Mouse (Mus musculus) MEL (cell line): ENCODE measurements around the gene Rad51b. TPM values are rescaled to one million over a fixed set of nuclear protein-coding genes. Genes with fewer than 3 reads are reported as not detected.

Experiments used
- DNase-seq: peaks from one replicate; pipeline ENCODE4 v3.0.0; 2011; ENCODE audit warnings: low read depth, low spot score
- H3K27ac ChIP-seq: 2 replicates; pipeline ENCODE4 v1.5.1; 2012; ENCODE audit warnings: low read depth, mild to moderate bottlenecking, control low read depth, low read length, moderate library complexity; ENCODE audit not compliant: control insufficient read depth
- H3K27me3 ChIP-seq, 2 experiments: fragments of 150-350 bp in 1 of 2; sonication (generic) in 1 of 2; 2 replicates each; pipeline ENCODE4 v1.6.1; 2012; ENCODE audit warnings: low read length in 2 of 2, mild to moderate bottlenecking in 2 of 2, improper control_type of control experiment in 1 of 2, moderate library complexity in 1 of 2; ENCODE audit not compliant: insufficient read depth in 2 of 2, control insufficient read depth in 1 of 2
- H3K36me3 ChIP-seq, 2 experiments: 2 replicates each; pipeline ENCODE4 v1.6.1; 2012 to 2014; ENCODE audit warnings: low read length in 2 of 2, improper control_type of control experiment in 1 of 2, inconsistent platforms in 1 of 2, mild to moderate bottlenecking in 1 of 2; ENCODE audit not compliant: insufficient read depth in 2 of 2, control insufficient read depth in 1 of 2
- H3K4me1 ChIP-seq, 2 experiments: fragments of 150-350 bp in 1 of 2; sonication (generic) in 1 of 2; 2 replicates each; pipeline ENCODE4 v1.6.1; 2012; ENCODE audit warnings: low read length in 2 of 2, improper control_type of control experiment in 1 of 2, mild to moderate bottlenecking in 1 of 2; ENCODE audit not compliant: insufficient read depth in 2 of 2, control insufficient read depth in 1 of 2
- H3K4me3 ChIP-seq, 2 experiments: fragments of 150-350 bp in 1 of 2; sonication (generic) in 1 of 2; 2 replicates each; pipeline ENCODE4 v1.5.1; 2012; ENCODE audit warnings: low read depth in 2 of 2, low read length in 2 of 2, mild to moderate bottlenecking in 2 of 2, moderate library complexity in 2 of 2, control low read depth in 1 of 2, improper control_type of control experiment in 1 of 2; ENCODE audit not compliant: control insufficient read depth in 1 of 2, insufficient read depth in 1 of 2
- H3K79me2 ChIP-seq: 2 replicates; pipeline ENCODE4 v1.6.1; 2012; ENCODE audit warnings: mild to moderate bottlenecking, low read length, moderate library complexity; ENCODE audit not compliant: control insufficient read depth, poor library complexity, insufficient read depth
- H3K9ac ChIP-seq: 2 replicates; pipeline ENCODE4 v1.6.1; 2012; ENCODE audit warnings: low read depth, mild to moderate bottlenecking, control low read depth, low read length, moderate library complexity; ENCODE audit not compliant: control insufficient read depth, poor library complexity, severe bottlenecking
- H3K9me3 ChIP-seq: fragments of 150-350 bp; sonication (generic); replicated peaks from 2 replicates; pipeline ENCODE4 v1.6.1; 2012; ENCODE audit warnings: mild to moderate bottlenecking, low read length, improper control_type of control experiment, moderate library complexity; ENCODE audit not compliant: insufficient read depth
- ELF1 ChIP-seq: IDR thresholded peaks from 2 replicates; pipeline ENCODE4 v1.6.1; 2014; ENCODE audit warnings: low read depth, mild to moderate bottlenecking, inconsistent platforms, low read length, improper control_type of control experiment, moderate library complexity
- KAT2A ChIP-seq: conservative IDR thresholded peaks from 2 replicates; pipeline ENCODE4 v1.6.1; 2012; ENCODE audit warnings: low read depth, low read length, improper control_type of control experiment, inconsistent platforms
- MAFK ChIP-seq: IDR thresholded peaks from 2 replicates; pipeline ENCODE4 v1.6.1; 2011; ENCODE audit warnings: low read depth, mild to moderate bottlenecking, low read length, improper control_type of control experiment, borderline replicate concordance
- MAX ChIP-seq: IDR thresholded peaks from 2 replicates; pipeline ENCODE4 v1.6.1; 2011; ENCODE audit warnings: low read length, improper control_type of control experiment
- MXI1 ChIP-seq: IDR thresholded peaks from 2 replicates; pipeline ENCODE4 v1.6.1; 2011; ENCODE audit warnings: mild to moderate bottlenecking, low read depth, low read length, improper control_type of control experiment
- NRF1 ChIP-seq: IDR thresholded peaks from 2 replicates; pipeline ENCODE4 v1.6.1; 2014; ENCODE audit warnings: low read depth, mild to moderate bottlenecking, inconsistent platforms, low read length, improper control_type of control experiment, moderate library complexity; ENCODE audit not compliant: poor library complexity, insufficient read depth, severe bottlenecking
- POLR2A ChIP-seq, 2 experiments: IDR thresholded peaks; 2 replicates each; pipeline ENCODE4 v1.6.1; 2011 to 2012; ENCODE audit warnings: low read length in 2 of 2, mild to moderate bottlenecking in 2 of 2, control low read depth in 1 of 2, improper control_type of control experiment in 1 of 2, low read depth in 1 of 2, moderate library complexity in 1 of 2; ENCODE audit not compliant: control insufficient read depth in 1 of 2, insufficient read depth in 1 of 2, poor library complexity in 1 of 2
- POLR2AphosphoS2 ChIP-seq: IDR thresholded peaks from 2 replicates; pipeline ENCODE4 v1.6.1; 2011; ENCODE audit warnings: low read length, improper control_type of control experiment
- POLR2AphosphoS5 ChIP-seq: IDR thresholded peaks from 2 replicates; pipeline ENCODE4 v1.6.1; 2012; ENCODE audit warnings: low read depth, borderline replicate concordance, mild to moderate bottlenecking, inconsistent platforms, low read length, moderate library complexity, mixed read lengths
- SMC3 ChIP-seq: IDR thresholded peaks from 2 replicates; pipeline ENCODE4 v1.6.1; 2011; ENCODE audit warnings: low read depth, low read length, improper control_type of control experiment
- TBP ChIP-seq: IDR thresholded peaks from 2 replicates; pipeline ENCODE4 v1.8.0; 2011; ENCODE audit warnings: low read depth, low read length, improper control_type of control experiment
- USF1 ChIP-seq: IDR thresholded peaks from 2 replicates; pipeline ENCODE4 v1.6.1; 2014; ENCODE audit warnings: low read depth, mild to moderate bottlenecking, inconsistent platforms, low read length, improper control_type of control experiment, moderate library complexity
- USF2 ChIP-seq, 2 experiments: IDR thresholded peaks; 2 replicates each; pipeline ENCODE4 v1.6.1; 2011 to 2012; ENCODE audit warnings: improper control_type of control experiment in 2 of 2, low read length in 2 of 2, borderline replicate concordance in 1 of 2, inconsistent platforms in 1 of 2, low read depth in 1 of 2, mild to moderate bottlenecking in 1 of 2; ENCODE audit not compliant: insufficient read depth in 1 of 2
- polyA plus RNA-seq, 2 experiments: library from polyadenylated mRNA; stranded (reverse) in 1 of 2; unstranded in 1 of 2; fragments of >175 nt in 1 of 2; fragments of >200 nt in 1 of 2; gene quantifications; 2 replicates each; pipeline versions ENCODE4 v1.2.1 to v1.2.4; 2012; ENCODE audit warnings: low replicate concordance in 2 of 2, low read depth in 1 of 2; ENCODE audit not compliant: insufficient read length in 2 of 2, insufficient read depth in 1 of 2, missing spikeins in 1 of 2
- total RNA-seq: library from RNA; depleted of rRNA; stranded (reverse); fragments of 300-350 nt; gene quantifications from 2 replicates; pipeline ENCODE4 v1.2.3, GENCODE M21; 2012

The Rad51b gene
- total and polyA plus RNA-seq, 3 experiments = 3.6 to 5.7 TPM; not detected in 1

DNA sequence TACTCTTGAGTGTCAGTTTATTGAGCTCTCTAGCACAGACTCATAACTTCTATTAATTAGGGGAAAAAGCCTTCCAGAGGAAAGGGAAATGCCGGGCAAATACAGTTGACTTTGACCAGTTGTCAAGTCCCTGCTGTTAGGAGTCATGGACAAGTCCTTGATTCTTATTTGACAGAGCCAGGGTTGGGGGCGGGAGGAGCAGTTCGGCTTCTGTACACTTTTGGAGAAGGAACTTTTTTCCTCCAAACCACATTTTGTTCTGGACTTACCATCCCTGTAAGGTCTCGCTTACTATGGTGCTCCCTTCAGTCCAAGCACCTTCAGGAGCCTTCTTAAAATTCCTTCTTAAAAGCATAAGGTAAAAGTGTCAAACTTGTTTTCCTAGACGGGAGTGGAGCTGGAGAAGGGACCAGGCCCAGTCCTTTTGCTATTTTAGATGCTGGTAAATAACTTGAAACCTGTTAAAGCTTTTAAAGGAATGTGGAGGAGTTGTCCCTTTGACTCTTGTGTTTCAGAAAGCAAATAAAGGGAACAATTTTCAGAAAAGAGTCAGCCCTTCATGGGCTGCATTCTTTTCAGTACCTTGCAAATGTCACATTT, 318.7 kb downstream of the Rad51b start:
- H3K79me2 ChIP-seq = no peaks in the 10 kb centered on the region
- peaks cover 0 to 17% of the 10 kb centered on the region in 2 experiments; a peak in 2 of 4 replicates for H3K36me3 ChIP-seq
- no peak for TF ChIP-seq TBP
- TF ChIP-seq NRF1 = no peak
- no peak for TF ChIP-seq MAX
- no peak for TF ChIP-seq USF2 (IDR thresholded peaks at IDR 0.05; ENCODE audit: borderline replicate concordance in 1 of 2, insufficient read depth in 1 of 2, low read depth in 1 of 2, low read length in 2 of 2)
- TF ChIP-seq MAFK = no peak
- no peak for DNase-seq
- no peaks in the 10 kb centered on the region for H3K27me3 ChIP-seq
- H3K27ac ChIP-seq = no peak overlapping the region
- H3K9me3 ChIP-seq = no peaks in the 10 kb centered on the region
- H3K4me1 ChIP-seq = peaks cover 10 to 11% of the 10 kb centered on the region in 2 experiments
- no peak overlapping the region for H3K4me3 ChIP-seq
- H3K9ac ChIP-seq = no peak overlapping the region

DNA sequence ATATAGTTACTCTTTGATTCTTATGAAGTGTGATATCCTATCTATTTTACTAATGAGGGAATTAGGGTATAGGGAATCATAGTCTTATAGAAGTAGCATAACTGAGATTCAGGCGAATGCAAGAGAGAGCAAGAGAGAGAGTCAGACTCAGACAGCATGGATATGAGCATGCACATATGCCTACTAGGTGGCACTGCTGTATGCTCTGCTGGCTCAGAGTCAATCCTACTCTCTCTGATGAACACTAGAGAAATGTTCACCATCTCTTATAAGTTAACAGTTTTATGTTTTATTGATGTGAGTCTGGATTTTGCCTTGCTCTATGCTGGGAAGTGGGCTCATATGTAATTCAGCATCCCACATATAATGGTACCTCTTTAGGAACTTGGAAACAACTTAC, 321.9 kb downstream of the Rad51b start:
- Histone ChIP-seq H3K27me3 (no peaks in the 10 kb centered on the region), H3K27ac (no peak overlapping the region), H3K9ac (no peak overlapping the region), H3K36me3 (no peaks in the 10 kb centered on the region), H3K9me3 (no peaks in the 10 kb centered on the region), H3K4me1 (no peaks in the 10 kb centered on the region), H3K4me3 (no peak overlapping the region), H3K79me2 (no peaks in the 10 kb centered on the region)
- TF ChIP-seq USF1 (no peak), SMC3 (no peak), MXI1 (no peak), POLR2AphosphoS2 (no peak), POLR2A (IDR thresholded peaks at IDR 0.05; ENCODE audit: control insufficient read depth in 1 of 2, insufficient read depth in 1 of 2, low read depth in 1 of 2, low read length in 2 of 2, poor library complexity in 1 of 2) (no peak), POLR2AphosphoS5 (no peak)
- no peak for DNase-seq

DNA sequence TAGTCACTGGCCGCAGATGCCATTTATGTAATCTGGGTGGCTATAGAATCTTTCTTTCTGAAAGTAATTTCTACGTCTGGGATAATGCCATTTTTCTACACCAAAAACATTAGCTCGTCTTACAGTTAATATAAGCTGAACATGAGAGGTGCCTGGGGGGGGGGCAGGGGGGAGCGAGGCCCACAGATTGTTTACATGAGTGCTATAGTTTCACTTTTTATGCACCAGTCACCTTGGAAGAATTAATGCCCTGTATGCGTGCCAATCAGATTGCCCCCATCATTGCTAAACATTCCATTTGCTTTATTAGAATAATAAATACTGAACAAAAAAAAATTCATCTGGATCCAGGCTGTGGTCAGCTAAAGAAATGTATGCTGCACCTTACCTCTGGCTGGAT, 323.6 kb downstream of the Rad51b start:
- no peaks in the 10 kb centered on the region for H3K27me3 ChIP-seq
- H3K27ac ChIP-seq = no peak overlapping the region
- no peaks in the 10 kb centered on the region for H3K9me3 ChIP-seq
- H3K9ac ChIP-seq = no peak overlapping the region
- no peaks in the 10 kb centered on the region for H3K36me3 ChIP-seq
- no peak for TF ChIP-seq ELF1
- TF ChIP-seq KAT2A = no peak
- no peak for TF ChIP-seq TBP
- H3K79me2 ChIP-seq = no peaks in the 10 kb centered on the region
- no peak for DNase-seq
- H3K4me1 ChIP-seq = no peaks in the 10 kb centered on the region
- no peak overlapping the region for H3K4me3 ChIP-seq
